Mouse (Mus musculus): ENCODE measurements around the gene Bhlhe40.

Bhlhe40 gene

DNA sequence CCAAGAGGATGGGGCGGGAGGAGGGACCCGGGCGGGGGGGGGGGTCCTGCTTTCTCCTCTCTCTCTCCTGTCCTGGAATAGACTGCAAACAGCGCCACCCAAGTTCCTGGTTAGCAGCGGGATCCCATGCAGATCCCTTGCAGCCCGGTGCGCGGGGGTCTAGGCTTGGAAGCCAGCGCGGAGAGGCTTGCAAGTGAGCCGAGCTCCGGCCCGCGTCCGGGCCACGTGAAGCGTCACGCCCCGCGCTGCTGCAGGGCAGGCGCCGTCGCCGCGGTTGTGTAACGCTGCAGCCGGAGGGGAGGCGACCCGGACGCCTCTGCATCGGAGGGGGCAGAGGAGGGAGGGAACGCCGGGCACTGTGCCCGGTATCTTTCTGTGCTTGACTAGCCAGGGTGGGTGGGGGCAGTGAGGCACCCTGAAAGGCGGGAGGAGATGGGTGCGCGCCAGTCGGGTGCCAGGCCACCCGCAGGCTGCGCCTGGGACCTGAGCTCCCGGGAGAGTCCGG lies 1.2 kb upstream of the Bhlhe40 start:
- no peaks in the 10 kb centered on the region for H3K27me3 ChIP-seq (ENCODE audit: control insufficient read depth, insufficient read depth, low read length, poor library complexity, severe bottlenecking)
- peak; percentile 90 for DNase-seq (ENCODE audit: low read depth, low spot score)
- H3K36me3 ChIP-seq (ENCODE audit: control insufficient read depth, insufficient read depth, low read length, poor library complexity, severe bottlenecking), result peaks cover 1% of the 10 kb centered on the region

DNA sequence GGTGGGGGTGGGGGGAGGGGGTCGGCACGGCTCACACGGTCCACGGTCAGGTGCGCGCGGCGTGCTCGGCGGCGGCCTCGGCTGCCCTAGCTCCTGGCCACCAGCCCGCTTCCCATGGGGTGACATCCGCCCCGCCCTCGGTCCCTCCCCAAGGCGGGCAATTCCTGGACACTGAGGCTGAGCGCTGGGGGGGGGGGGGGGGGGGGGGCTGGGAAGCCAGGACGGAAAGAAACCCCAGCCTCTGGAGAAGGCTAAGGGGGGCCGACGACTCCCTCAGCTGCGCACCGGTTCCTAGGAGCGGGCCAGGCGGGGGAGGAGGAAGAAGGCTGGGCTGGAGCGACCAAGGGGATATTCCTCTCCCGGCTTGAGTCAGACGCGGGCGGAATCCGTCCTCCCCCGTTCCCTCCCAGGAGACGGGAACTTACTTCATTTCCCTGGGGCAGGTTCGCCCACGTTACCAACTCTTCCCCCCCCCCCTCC lies 663 bp upstream of the Bhlhe40 start:
- Histone ChIP-seq H3K27me3 (ENCODE audit: control insufficient read depth, insufficient read depth, low read length, poor library complexity, severe bottlenecking) (no peaks in the 10 kb centered on the region), H3K36me3 (ENCODE audit: control insufficient read depth, insufficient read depth, low read length, poor library complexity, severe bottlenecking) (peaks cover 6% of the 10 kb centered on the region)
- DNase-seq (ENCODE audit: low read depth, low spot score), result no peak

DNA sequence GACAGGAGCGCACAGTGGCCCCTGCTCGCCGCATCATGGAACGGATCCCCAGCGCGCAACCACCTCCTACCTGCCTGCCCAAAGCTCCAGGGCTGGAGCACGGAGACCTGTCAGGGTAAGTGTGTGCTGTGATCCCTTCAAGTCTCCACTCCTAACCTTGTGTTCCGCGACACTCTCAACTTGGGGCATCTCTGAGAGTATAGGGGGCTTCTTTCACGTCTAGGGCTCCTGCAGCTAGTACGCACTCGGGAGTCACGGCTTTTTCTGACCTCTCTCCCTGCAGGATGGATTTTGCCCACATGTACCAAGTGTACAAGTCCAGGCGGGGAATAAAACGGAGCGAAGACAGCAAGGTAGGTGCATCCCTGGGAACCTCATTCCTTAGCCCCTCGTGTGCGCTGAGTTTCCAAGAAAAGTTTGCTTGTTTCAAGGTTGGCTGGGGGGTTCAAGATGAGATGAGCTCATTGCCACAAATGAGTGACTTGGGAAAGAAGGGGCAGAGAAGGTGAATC lies 505 bp downstream of the Bhlhe40 start:
- Histone ChIP-seq H3K27me3 (ENCODE audit: control insufficient read depth, insufficient read depth, low read length, poor library complexity, severe bottlenecking) (no peaks in the 10 kb centered on the region), H3K36me3 (ENCODE audit: control insufficient read depth, insufficient read depth, low read length, poor library complexity, severe bottlenecking) (peaks cover 8% of the 10 kb centered on the region)
- no peak for DNase-seq (ENCODE audit: low read depth, low spot score)

DNA sequence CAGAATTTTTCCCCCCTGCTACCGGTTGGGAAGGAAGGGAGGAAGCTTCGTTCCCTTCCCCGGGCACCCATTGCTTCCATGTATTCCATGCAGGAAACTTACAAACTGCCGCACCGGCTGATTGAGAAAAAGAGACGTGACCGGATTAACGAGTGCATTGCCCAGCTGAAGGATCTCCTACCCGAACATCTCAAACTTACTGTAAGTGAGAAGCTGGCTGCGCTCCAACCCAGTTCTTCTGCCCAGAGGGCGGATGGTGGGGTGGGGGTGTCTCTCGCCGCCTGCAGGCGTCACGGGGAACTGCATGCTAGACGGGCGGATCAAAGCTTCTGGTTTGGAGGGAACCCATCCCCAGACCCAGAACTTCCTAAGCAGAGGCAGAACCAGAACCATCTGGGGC lies 983 bp downstream of the Bhlhe40 start:
- no peaks in the 10 kb centered on the region for H3K27me3 ChIP-seq (ENCODE audit: control insufficient read depth, insufficient read depth, low read length, poor library complexity, severe bottlenecking)
- DNase-seq (ENCODE audit: low read depth, low spot score), result peak; percentile 92
- H3K36me3 ChIP-seq (ENCODE audit: control insufficient read depth, insufficient read depth, low read length, poor library complexity, severe bottlenecking), result peaks cover 8% of the 10 kb centered on the region

DNA sequence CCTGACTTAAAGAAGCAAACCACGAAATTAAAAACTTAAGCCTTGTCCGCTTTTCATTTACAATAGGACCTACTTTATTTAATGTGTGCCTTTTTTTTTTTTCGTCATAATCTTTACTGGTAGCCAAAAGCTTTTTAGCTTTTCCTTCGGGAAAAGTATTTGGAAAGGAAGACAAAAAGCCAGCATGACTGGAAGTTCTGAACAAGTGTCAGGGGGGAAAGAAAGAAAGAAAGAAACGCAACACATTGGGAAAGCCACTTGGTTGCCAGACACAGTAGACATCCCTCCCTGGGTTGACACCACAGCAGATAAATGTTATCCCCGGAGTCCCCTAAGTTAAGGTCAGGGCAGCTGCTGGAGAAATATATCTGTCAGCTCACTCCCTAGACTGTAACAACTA lies 1.5 kb downstream of the Bhlhe40 start:
- peaks cover 8% of the 10 kb centered on the region for H3K36me3 ChIP-seq (ENCODE audit: control insufficient read depth, insufficient read depth, low read length, poor library complexity, severe bottlenecking)
- no peaks in the 10 kb centered on the region for H3K27me3 ChIP-seq (ENCODE audit: control insufficient read depth, insufficient read depth, low read length, poor library complexity, severe bottlenecking)
- DNase-seq (ENCODE audit: low read depth, low spot score), result no peak

DNA sequence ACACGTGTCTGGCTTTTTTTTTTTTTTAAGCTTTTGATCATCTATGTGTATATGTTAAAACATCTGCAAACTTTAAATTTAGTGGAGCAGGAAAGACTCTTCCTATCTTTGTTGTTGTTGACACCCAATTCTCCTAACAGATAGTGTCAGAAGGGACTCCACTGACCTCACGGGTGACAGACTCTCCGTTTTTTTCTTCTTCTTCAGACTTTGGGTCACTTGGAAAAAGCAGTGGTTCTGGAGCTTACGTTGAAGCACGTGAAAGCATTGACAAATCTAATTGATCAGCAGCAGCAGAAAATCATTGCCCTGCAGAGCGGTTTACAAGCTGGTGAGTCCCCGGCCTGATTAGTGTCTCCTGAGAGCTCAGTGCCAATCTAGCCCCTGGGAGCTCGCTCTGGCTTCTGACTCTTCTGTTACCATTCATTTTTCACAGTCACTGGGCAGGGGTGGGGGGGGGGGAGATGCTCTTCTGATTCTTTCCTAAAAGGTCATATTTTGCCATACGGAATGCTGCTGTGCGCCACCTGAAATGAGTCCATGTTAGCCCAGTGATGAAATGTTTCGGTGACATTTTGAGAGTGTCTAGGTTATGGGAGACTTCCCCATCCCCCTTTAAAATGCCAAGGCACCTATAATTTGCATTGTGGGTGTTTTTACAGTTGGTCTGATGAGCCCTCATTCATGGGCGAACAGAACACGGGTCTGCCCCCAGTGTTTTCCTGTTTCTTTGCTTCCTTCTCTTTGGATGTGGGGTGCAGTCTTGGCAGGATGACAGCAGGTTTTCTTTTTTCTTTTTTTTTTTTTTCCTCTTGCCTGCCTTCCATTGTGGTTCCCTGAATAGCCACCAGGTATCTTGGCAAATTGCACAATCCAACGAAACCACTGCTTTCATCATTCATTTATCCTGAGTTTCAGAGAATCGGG lies 2.1 kb downstream of the Bhlhe40 start:
- peak; percentile 48 for DNase-seq (ENCODE audit: low read depth, low spot score)
- Histone ChIP-seq H3K27me3 (ENCODE audit: control insufficient read depth, insufficient read depth, low read length, poor library complexity, severe bottlenecking) (no peaks in the 10 kb centered on the region), H3K36me3 (ENCODE audit: control insufficient read depth, insufficient read depth, low read length, poor library complexity, severe bottlenecking) (peaks cover 8% of the 10 kb centered on the region)

DNA sequence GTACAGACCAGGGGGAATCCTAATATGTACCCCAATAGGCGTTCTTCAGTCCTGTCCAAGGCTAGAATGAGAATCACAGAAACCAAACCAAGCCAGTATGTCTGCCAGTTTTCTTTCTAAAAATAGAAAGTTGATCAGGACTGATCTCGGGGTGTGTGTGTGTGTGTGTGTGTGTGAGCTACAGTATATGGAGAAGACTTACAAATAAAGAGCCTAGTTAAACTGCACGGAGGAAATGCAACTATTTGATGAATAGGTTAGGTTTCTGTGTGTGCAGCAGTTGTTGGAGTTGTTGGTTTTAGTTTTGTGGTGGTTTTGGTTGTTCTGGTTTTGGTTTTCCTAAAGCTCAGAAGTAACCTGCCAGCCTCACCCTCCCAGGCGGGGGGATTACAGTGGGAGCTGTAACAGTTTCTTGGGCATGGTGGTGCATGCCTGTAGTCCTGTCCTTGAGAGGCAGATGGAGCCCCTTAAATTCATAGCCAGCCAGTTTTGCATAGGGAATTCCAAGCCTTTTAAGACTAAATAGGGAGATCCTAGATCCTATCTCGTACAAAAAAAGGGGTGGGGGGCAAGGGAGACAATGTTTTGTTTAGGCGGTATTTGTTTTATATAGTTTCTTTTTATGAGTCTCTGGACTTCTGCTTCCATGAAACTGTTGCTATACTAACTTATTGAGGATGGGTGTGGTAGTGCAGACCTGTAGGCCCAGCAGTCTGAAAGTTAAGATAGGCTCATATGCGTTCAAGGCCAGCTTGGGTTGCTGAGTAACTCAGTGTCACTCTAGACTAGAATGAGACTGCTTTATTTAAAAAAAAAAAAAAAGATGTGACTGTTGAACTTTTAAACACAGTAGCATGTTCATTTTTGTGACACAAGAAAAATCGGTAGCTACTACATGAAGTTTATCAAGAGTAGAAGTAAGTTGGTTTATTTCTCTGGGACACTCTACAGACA lies 3.1 kb downstream of the Bhlhe40 start:
- Histone ChIP-seq H3K36me3 (ENCODE audit: control insufficient read depth, insufficient read depth, low read length, poor library complexity, severe bottlenecking) (peaks cover 8% of the 10 kb centered on the region), H3K27me3 (ENCODE audit: control insufficient read depth, insufficient read depth, low read length, poor library complexity, severe bottlenecking) (no peaks in the 10 kb centered on the region)
- DNase-seq (ENCODE audit: low read depth, low spot score), result no peak

DNA sequence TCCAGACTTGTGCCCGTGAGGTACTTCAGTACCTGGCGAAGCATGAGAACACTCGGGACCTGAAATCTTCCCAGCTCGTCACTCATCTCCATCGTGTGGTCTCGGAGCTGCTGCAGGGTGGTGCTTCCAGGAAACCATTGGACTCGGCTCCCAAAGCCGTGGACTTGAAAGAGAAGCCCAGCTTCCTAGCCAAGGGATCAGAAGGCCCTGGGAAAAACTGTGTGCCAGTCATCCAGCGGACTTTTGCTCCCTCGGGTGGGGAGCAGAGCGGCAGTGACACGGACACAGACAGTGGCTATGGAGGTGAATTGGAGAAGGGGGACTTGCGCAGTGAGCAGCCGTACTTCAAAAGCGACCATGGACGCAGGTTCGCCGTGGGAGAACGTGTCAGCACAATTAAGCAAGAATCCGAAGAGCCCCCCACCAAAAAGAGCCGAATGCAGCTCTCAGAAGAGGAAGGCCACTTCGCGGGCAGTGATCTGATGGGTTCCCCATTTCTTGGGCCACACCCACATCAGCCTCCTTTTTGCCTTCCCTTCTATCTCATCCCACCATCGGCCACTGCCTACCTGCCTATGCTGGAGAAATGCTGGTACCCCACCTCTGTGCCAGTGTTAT lies 4.2 kb downstream of the Bhlhe40 start:
- Histone ChIP-seq H3K36me3 (ENCODE audit: control insufficient read depth, insufficient read depth, low read length, poor library complexity, severe bottlenecking) (peaks cover 8% of the 10 kb centered on the region), H3K27me3 (ENCODE audit: control insufficient read depth, insufficient read depth, low read length, poor library complexity, severe bottlenecking) (no peaks in the 10 kb centered on the region)
- DNase-seq (ENCODE audit: low read depth, low spot score), result no peak

DNA sequence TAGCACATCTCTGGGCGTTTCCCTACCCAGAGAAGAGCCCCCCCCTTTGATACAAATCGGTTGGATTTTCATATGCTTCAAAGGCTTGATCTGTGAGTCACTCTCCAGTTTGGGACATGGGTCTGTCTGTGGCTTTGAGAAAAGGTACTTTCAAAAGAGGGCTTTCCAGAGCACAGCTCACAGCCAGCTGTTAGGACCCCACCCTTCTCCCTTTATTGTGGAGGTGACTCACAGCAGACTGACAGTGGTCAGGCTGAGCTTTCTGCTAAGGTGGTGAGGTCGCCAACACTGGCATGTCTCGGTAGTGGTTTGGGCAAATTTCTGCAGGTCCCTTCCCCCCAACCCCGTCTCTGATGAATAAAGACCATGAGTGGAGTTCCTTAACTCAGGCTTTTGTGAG lies 5.2 kb downstream of the Bhlhe40 start:
- Histone ChIP-seq H3K27me3 (ENCODE audit: control insufficient read depth, insufficient read depth, low read length, poor library complexity, severe bottlenecking) (no peaks in the 10 kb centered on the region), H3K36me3 (ENCODE audit: control insufficient read depth, insufficient read depth, low read length, poor library complexity, severe bottlenecking) (peaks cover 8% of the 10 kb centered on the region)
- no peak for DNase-seq (ENCODE audit: low read depth, low spot score)

DNA sequence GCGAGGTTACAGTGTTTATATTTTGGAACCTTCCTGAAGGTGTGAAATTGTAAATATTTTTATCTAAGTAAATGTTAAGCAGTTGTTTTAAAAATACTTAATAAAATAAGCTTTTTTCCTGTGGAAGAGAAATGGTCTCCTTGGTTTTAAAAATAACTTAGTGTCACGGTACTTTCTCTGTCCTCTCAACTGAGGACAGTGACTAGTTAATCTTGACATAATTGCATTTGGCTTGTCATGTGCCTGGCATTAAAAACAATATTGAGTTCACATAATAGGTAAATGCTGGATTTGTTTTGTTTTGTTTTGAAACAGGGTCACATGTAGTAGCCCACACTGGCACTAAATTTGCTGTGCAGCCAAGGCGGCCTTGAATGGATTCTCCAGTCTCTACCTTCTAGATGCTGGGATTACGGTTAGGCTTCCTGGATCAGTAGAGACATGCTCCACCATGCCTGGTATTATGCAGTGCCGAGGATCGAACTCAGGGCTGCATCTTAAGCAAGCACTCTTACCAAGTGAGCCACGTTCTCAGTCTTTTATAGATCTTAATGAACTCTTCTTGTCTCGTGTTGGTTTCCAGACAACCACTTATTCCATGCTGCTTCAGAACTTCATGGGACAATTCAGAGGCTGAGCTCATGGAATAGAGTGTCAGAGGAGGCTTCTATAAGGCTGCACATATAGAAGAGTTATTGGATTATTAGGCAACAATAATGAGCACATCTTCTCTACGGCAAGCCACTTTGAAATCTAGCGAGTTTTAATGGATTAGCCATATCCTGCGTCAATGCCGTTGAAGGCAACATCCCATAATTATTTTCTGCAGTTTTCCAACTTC lies 6.4 kb downstream of the Bhlhe40 start:
- DNase-seq (ENCODE audit: low read depth, low spot score), result no peak
- Histone ChIP-seq H3K36me3 (ENCODE audit: control insufficient read depth, insufficient read depth, low read length, poor library complexity, severe bottlenecking) (peaks cover 8% of the 10 kb centered on the region), H3K27me3 (ENCODE audit: control insufficient read depth, insufficient read depth, low read length, poor library complexity, severe bottlenecking) (no peaks in the 10 kb centered on the region)

DNA sequence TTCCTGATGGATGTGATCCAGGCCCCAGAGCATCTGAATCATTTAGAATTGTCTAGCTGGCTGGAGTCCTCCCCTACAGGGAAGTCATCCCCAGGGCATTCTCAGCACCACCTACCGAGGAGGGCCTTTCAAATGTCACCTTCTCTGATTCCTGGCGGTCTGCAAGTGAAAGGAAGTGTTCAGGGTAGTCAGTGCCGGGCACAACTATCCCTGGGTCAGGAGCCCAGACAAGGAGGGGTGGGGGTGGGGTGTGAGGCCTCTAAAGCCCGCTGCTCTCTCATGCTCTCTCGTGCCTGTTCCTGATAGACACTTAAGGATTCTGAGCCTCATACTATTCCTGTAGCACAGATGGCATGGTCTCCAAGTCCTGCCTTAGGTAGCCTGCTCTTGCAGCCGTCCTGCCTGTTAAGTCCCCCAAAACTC lies 7.2 kb downstream of the Bhlhe40 start:
- H3K36me3 ChIP-seq (ENCODE audit: control insufficient read depth, insufficient read depth, low read length, poor library complexity, severe bottlenecking), result peaks cover 8% of the 10 kb centered on the region
- no peak for DNase-seq (ENCODE audit: low read depth, low spot score)
- no peaks in the 10 kb centered on the region for H3K27me3 ChIP-seq (ENCODE audit: control insufficient read depth, insufficient read depth, low read length, poor library complexity, severe bottlenecking)

DNA sequence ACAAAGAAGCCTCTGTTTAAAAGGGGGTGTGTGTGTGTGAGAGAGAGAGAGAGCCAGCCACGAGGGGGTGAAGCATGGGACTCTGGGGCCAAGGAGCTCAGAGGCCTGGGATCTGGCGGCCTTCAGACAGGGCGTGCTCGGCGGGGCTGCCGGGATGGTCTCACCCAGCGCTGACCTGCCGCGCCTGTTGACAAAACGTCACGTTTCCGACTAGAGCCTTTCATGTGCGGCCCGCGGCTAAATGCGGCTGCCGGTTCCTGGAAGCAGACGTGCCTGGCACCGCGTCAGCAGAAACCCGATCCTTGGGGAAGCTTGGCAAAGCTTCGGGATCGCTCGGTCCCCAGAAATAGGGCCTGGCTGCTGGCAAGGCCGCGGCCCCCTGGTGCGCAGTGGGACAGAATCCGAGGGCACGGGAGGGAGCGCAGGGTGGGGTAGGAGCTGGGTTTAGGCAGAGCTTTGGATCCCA lies 7.9 kb downstream of the Bhlhe40 start:
- no peaks in the 10 kb centered on the region for H3K27me3 ChIP-seq (ENCODE audit: control insufficient read depth, insufficient read depth, low read length, poor library complexity, severe bottlenecking)
- peak; percentile 31 for DNase-seq (ENCODE audit: low read depth, low spot score)

DNA sequence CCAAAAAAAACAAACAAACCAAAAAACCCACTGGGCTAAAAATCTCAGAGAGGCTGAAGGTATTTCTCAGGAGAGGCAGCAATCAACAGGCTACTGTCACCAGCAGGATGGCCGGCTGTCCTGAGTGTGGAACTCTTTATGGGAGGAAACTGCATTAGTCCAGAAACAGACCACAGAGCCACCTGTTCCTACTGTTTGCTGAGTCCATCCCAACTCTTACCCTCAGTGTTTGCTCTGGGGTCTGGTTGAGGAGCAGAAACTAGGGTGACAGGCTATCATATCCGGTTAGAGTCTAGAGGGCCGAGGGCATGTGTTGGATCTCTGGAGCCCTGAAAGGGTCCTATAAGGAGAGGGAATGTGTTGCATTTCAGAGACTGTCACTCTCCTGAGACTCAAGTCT lies 9.8 kb downstream of the Bhlhe40 start:
- H3K36me3 ChIP-seq (ENCODE audit: control insufficient read depth, insufficient read depth, low read length, poor library complexity, severe bottlenecking), result peaks cover under 1% of the 10 kb centered on the region; the same call in 1 of the 2 replicates
- H3K27me3 ChIP-seq (ENCODE audit: control insufficient read depth, insufficient read depth, low read length, poor library complexity, severe bottlenecking), result no peaks in the 10 kb centered on the region
- DNase-seq (ENCODE audit: low read depth, low spot score), result no peak

More for the DNA sequence above, 7.9 kb downstream of the Bhlhe40 start:
- peaks cover 8% of the 10 kb centered on the region for H3K36me3 ChIP-seq (ENCODE audit: control insufficient read depth, insufficient read depth, low read length, poor library complexity, severe bottlenecking)
